Mouse (Mus musculus) neural tube, embryonic 11.5 days (tissue): Measurements from ENCODE around the gene Rbm4. TPM values are rescaled to one million over a fixed set of nuclear protein-coding genes. Genes with fewer than 3 reads are reported as not detected.

Source experiments
- ATAC-seq: fragments of 200-750 bp; cut with Nextera tagmentation; 2 replicates; pipeline ENCODE4 v1.8.0; 2017; ENCODE audit warnings: moderate number of reproducible peaks, mild to moderate bottlenecking, moderate TSS enrichment, moderate library complexity; ENCODE audit not compliant: insufficient read depth, low FRiP score, low TSS enrichment
- DNase-seq: peaks from one replicate; pipeline ENCODE4 v3.0.0-alpha.2; 2015; ENCODE audit warnings: low spot score
- H3K27ac ChIP-seq: fragments of 300-500 bp; sonication (generic); 2 replicates; pipeline ENCODE4 v1.5.1; 2014; ENCODE audit warnings: low read depth, mild to moderate bottlenecking, low read length
- H3K27me3 ChIP-seq: fragments of 300-500 bp; sonication (generic); 2 replicates; pipeline ENCODE4 v1.6.1; 2014; ENCODE audit warnings: mild to moderate bottlenecking, low read length, mixed read lengths; ENCODE audit not compliant: control insufficient read depth, insufficient read depth
- H3K36me3 ChIP-seq: fragments of 300-500 bp; sonication (generic); 2 replicates; pipeline ENCODE4 v1.6.1; 2014; ENCODE audit warnings: mild to moderate bottlenecking, low read length, moderate library complexity, mixed read lengths; ENCODE audit not compliant: control insufficient read depth, insufficient read depth
- H3K4me1 ChIP-seq: fragments of 300-500 bp; sonication (generic); 2 replicates; pipeline ENCODE4 v1.6.1; 2014; ENCODE audit warnings: low read length, mixed read lengths; ENCODE audit not compliant: control insufficient read depth, insufficient read depth
- H3K4me2 ChIP-seq: fragments of 300-500 bp; sonication (generic); 2 replicates; pipeline ENCODE4 v1.6.1; 2014; ENCODE audit warnings: low read depth, mild to moderate bottlenecking, moderate library complexity
- H3K4me3 ChIP-seq: fragments of 300-500 bp; sonication (generic); 2 replicates; pipeline ENCODE4 v1.5.1; 2014; ENCODE audit warnings: low read depth, low read length
- H3K9ac ChIP-seq: fragments of 300-500 bp; sonication (generic); 2 replicates; pipeline ENCODE4 v1.6.1; 2014; ENCODE audit warnings: mild to moderate bottlenecking, low read length
- H3K9me3 ChIP-seq: fragments of 300-500 bp; sonication (generic); 2 replicates; pipeline ENCODE4 v1.6.1; 2016; ENCODE audit warnings: low read length; ENCODE audit not compliant: control insufficient read depth
- WGBS: fragments of 180-500 bp; shearing (Covaris S2); extraction: QIAGEN DNeasy Blood & Tissue Kit; methylation state at CpG from one replicate; pipeline ENCODE4 v1.1.7; 2014; 5-methylcytosine and 5-hydroxymethylcytosine counted together
- polyA plus RNA-seq: library from polyadenylated mRNA; unstranded; fragments of >200 nt; fragmentation: Nextera tagmentation; extraction: Ambion mirVana; gene quantifications from 2 replicates; pipeline ENCODE4 v1.2.1, GENCODE M21; 2014

Rbm4 gene
- polyA plus RNA-seq = 131 and 134 TPM in 2 replicates

GRCm38 (mm10) chr19:4793831-4794422, at the start of gene Rbm4:
Rbm4 (minus strand) TSS chr19:4793901.
- Histone ChIP-seq H3K27me3 (no peaks in the 10 kb centered on the region), H3K4me1 (peaks cover 19% of the 10 kb centered on the region), H3K27ac (no peak within 1 kb of the TSS), H3K36me3 (peaks cover 6% of the 10 kb centered on the region), H3K4me3 (peak within 1 kb of the TSS; percentile 67), H3K9ac (peak within 1 kb of the TSS; percentile 62), H3K4me2 (peak within 1 kb of the TSS; percentile 69), H3K9me3 (no peaks in the 10 kb centered on the region)
- DNase-seq = peak; percentile 95
- ATAC-seq = peak; percentile 99
- WGBS = under 1% methylated on average over 31 of the region's 31 CpGs

- H3K4me2 ChIP-seq = no peak overlapping the region
- no peak for ATAC-seq
- H3K4me1 ChIP-seq = peaks cover 11% of the 10 kb centered on the region; the same call in 1 of the 2 replicates
- no peak overlapping the region for H3K9ac ChIP-seq
- peaks cover 17% of the 10 kb centered on the region for H3K27me3 ChIP-seq
- H3K9me3 ChIP-seq = no peaks in the 10 kb centered on the region
- DNase-seq = no peak
- no peak overlapping the region for H3K4me3 ChIP-seq
- H3K27ac ChIP-seq = no peak overlapping the region
- no peaks in the 10 kb centered on the region for H3K36me3 ChIP-seq
- 79% methylated on average over 2 of the region's 2 CpGs for WGBS
Observed at GRCm38 (mm10) chr19:4842611-4843010, 48.9 kb upstream of the Rbm4 start.

GRCm38 (mm10) chr19:4840848-4841247, 47.1 kb upstream of the Rbm4 start:
- no peak for ATAC-seq
- Histone ChIP-seq H3K9ac (no peak overlapping the region), H3K27ac (no peak overlapping the region), H3K4me3 (no peak overlapping the region), H3K27me3 (peaks cover 17% of the 10 kb centered on the region), H3K4me1 (peaks cover 11% of the 10 kb centered on the region; the same call in 1 of the 2 replicates), H3K36me3 (no peaks in the 10 kb centered on the region), H3K4me2 (no peak overlapping the region), H3K9me3 (no peaks in the 10 kb centered on the region)
- 83% methylated on average over 9 of the region's 9 CpGs for WGBS
- no peak for DNase-seq

GRCm38 (mm10) chr19:4839149-4839548, 45.4 kb upstream of the Rbm4 start, which contains the start of the genes Ccs and Ccdc87:
Ccs (minus strand) TSS chr19:4839332.
Ccdc87 (plus strand) TSS chr19:4839366.
- peak within 1 kb of the TSS; percentile 64 for H3K9ac ChIP-seq
- ATAC-seq = peak; percentile 96
- no peaks in the 10 kb centered on the region for H3K9me3 ChIP-seq
- H3K27me3 ChIP-seq = peaks cover 17% of the 10 kb centered on the region
- H3K27ac ChIP-seq = no peak within 1 kb of the TSS
- under 1% methylated on average over 25 of the region's 25 CpGs for WGBS
- peak within 1 kb of the TSS; percentile 52 for H3K4me3 ChIP-seq
- peak; percentile 96 for DNase-seq
- no peaks in the 10 kb centered on the region for H3K36me3 ChIP-seq
- peak within 1 kb of the TSS; percentile 97 for H3K4me2 ChIP-seq
- peaks cover 11% of the 10 kb centered on the region; the same call in 1 of the 2 replicates for H3K4me1 ChIP-seq

GRCm38 (mm10) chr19:4838526-4839140, 44.9 kb upstream of the Rbm4 start:
- 36% methylated on average over 10 of the region's 10 CpGs for WGBS
- H3K9me3 ChIP-seq = no peaks in the 10 kb centered on the region
- peak overlapping the region; percentile 52 for H3K4me3 ChIP-seq
- H3K36me3 ChIP-seq = no peaks in the 10 kb centered on the region
- H3K27me3 ChIP-seq = peaks cover 17% of the 10 kb centered on the region
- ATAC-seq (0 out of 2 replicates have a peak, but pooled peaks have one; percentile 23), DNase-seq (no peak)
- H3K27ac ChIP-seq = no peak overlapping the region
- peak overlapping the region; percentile 97 for H3K4me2 ChIP-seq
- H3K4me1 ChIP-seq = peaks cover 11% of the 10 kb centered on the region; the same call in 1 of the 2 replicates
- peak overlapping the region; percentile 64 for H3K9ac ChIP-seq

- no peaks in the 10 kb centered on the region for H3K36me3 ChIP-seq
Observed at GRCm38 (mm10) chr19:4837049-4837448, 43.3 kb upstream of the Rbm4 start.

GRCm38 (mm10) chr19:4836096-4836495, 42.4 kb upstream of the Rbm4 start:
- 84% methylated on average over 2 of the region's 2 CpGs for WGBS
- peaks cover 14% of the 10 kb centered on the region for H3K27me3 ChIP-seq
- H3K4me1 ChIP-seq = peaks cover 11% of the 10 kb centered on the region; the same call in 1 of the 2 replicates
- no peaks in the 10 kb centered on the region for H3K9me3 ChIP-seq
- H3K27ac ChIP-seq = no peak overlapping the region
- no peak for DNase-seq
- no peak overlapping the region for H3K4me2 ChIP-seq
- H3K4me3 ChIP-seq = no peak overlapping the region
- no peak for ATAC-seq
- H3K9ac ChIP-seq = no peak overlapping the region
- no peaks in the 10 kb centered on the region for H3K36me3 ChIP-seq

More at GRCm38 (mm10) chr19:4837049-4837448, 43.3 kb upstream of the Rbm4 start:
- Histone ChIP-seq H3K9me3 (no peaks in the 10 kb centered on the region), H3K4me1 (peaks cover 11% of the 10 kb centered on the region; the same call in 1 of the 2 replicates), H3K27ac (no peak overlapping the region), H3K27me3 (peaks cover 17% of the 10 kb centered on the region), H3K9ac (no peak overlapping the region), H3K4me2 (no peak overlapping the region), H3K4me3 (no peak overlapping the region)
- DNase-seq (no peak), ATAC-seq (no peak)
- WGBS = 90% methylated on average over 6 of the region's 6 CpGs

- H3K27ac ChIP-seq = no peak overlapping the region
- no peaks in the 10 kb centered on the region for H3K27me3 ChIP-seq
- H3K9me3 ChIP-seq = no peaks in the 10 kb centered on the region
- DNase-seq (no peak), ATAC-seq (no peak)
- H3K4me3 ChIP-seq = no peak overlapping the region
- H3K9ac ChIP-seq = no peak overlapping the region
- H3K36me3 ChIP-seq = no peaks in the 10 kb centered on the region
- no peak overlapping the region for H3K4me2 ChIP-seq
- peaks cover 7% of the 10 kb centered on the region; the same call in 1 of the 2 replicates for H3K4me1 ChIP-seq
- WGBS = 87% methylated on average over 8 of the region's 8 CpGs
Observed at GRCm38 (mm10) chr19:4833977-4834376, 40.3 kb upstream of the Rbm4 start.
